In genomic region chr8:13740323-13740770, GRCm38 (mm10) we compare ENCODE assay signal across 8 mouse cellular contexts. TPM values are rescaled to one million over a fixed set of nuclear protein-coding genes. Genes with fewer than 3 reads are reported as not detected.
A peak's percentile ranks its signal among the peaks of the same experiment; 100 is the strongest.
DNase-seq lines count a peak whose midpoint lies in the region; ATAC-seq and TF ChIP-seq lines count a peak whose summit lies in the region.

No protein-coding gene starts in this region.

- H3K4me1 ChIP-seq in heart, adult 2 months (ENCODE audit: control insufficient read depth, insufficient read depth, low read length), result peaks cover 3% of the 10 kb centered on the region
- peaks cover 9% of the 10 kb centered on the region; the same call in 1 of the 2 replicates for H3K4me1 ChIP-seq in kidney, embryonic 16.5 days (ENCODE audit: insufficient read depth, low read length)
- 0 out of 2 replicates have a peak, but pooled peaks cover 4% of the 10 kb centered on the region for H3K4me1 ChIP-seq in lung, embryonic 16.5 days (replicated peaks; ENCODE audit: control insufficient read depth, insufficient read depth, low read length)
- H3K4me1 ChIP-seq in forebrain, embryonic 15.5 days, result no peaks in the 10 kb centered on the region

- 16% methylated on average over 6 of the region's 6 CpGs for WGBS in heart, adult 2 months
- WGBS in kidney, embryonic 16.5 days, result 5% methylated on average over 6 of the region's 6 CpGs
- WGBS in lung, embryonic 16.5 days, result 11% methylated on average over 6 of the region's 6 CpGs
- 53% methylated on average over 6 of the region's 6 CpGs for WGBS in forebrain, embryonic 15.5 days

- H3K9me3 ChIP-seq in kidney, embryonic 16.5 days (ENCODE audit: low read length), result no peaks in the 10 kb centered on the region
- H3K9me3 ChIP-seq in lung, embryonic 16.5 days (ENCODE audit: control insufficient read depth, low read length), result no peaks in the 10 kb centered on the region
- H3K9me3 ChIP-seq in forebrain, embryonic 15.5 days, result no peaks in the 10 kb centered on the region

- H3K9ac ChIP-seq in heart, adult 2 months (ENCODE audit: low read depth, low read length), result 0 out of 2 replicates have a peak overlapping the region, but pooled peaks have one; percentile 13
- H3K9ac ChIP-seq in kidney, embryonic 16.5 days (replicated peaks; ENCODE audit: low read length), result peak overlapping the region; percentile 26; the same call in 1 of the 2 replicates
- 0 out of 2 replicates have a peak overlapping the region, but pooled peaks have one; percentile 14 for H3K9ac ChIP-seq in lung, embryonic 16.5 days (ENCODE audit: low read length)
- no peak overlapping the region for H3K9ac ChIP-seq in forebrain, embryonic 15.5 days (replicated peaks)

- H3K4me3 ChIP-seq in heart, adult 2 months, result no peak overlapping the region
- no peak overlapping the region for H3K4me3 ChIP-seq in kidney, embryonic 16.5 days (ENCODE audit: low read length)
- no peak overlapping the region for H3K4me3 ChIP-seq in lung, embryonic 16.5 days (ENCODE audit: low read length)
- no peak overlapping the region for H3K4me3 ChIP-seq in forebrain, embryonic 15.5 days

- TF ChIP-seq CTCF in heart, adult 2 months (IDR thresholded peaks at IDR 0.05), result no peak

- H3K79me2 ChIP-seq in heart, adult 2 months (replicated peaks; ENCODE audit: control insufficient read depth, insufficient read depth, low read length), result no peaks in the 10 kb centered on the region

- intact Hi-C loops in heart, adult 2 months (cut with DNase I), result no loop called here

- TF ChIP-seq POLR2A in heart, adult 2 months (IDR thresholded peaks at IDR 0.05; ENCODE audit: insufficient read depth, low read depth, low read length), result peak; percentile 27; the same call in 1 of the 2 replicates

- TF ChIP-seq EP300 in heart, adult 2 months (IDR thresholded peaks at IDR 0.05; ENCODE audit: insufficient read depth, low read depth, low read length), result peak; percentile 76; the same call in 1 of the 2 replicates

- peak; percentile 28 for ATAC-seq in activated CD4-positive, CD25-positive, alpha-beta regulatory T cell, adult 4 months
- ATAC-seq in kidney, embryonic 16.5 days (ENCODE audit: low FRiP score, low TSS enrichment), result peak; percentile 84
- peak; percentile 93 for ATAC-seq in lung, embryonic 16.5 days (ENCODE audit: low read depth)
- no peak for ATAC-seq in forebrain, embryonic 15.5 days (replicated peaks)

- peak; percentile 28 for DNase-seq in gastrocnemius, postnatal 25 days
- DNase-seq in gastrocnemius, adult 8-10 months (ENCODE audit: low spot score in 2 of 2), result no peak
- peak; percentile 44 to 61 for DNase-seq in heart, adult 2 months
- peak; percentile 23 for DNase-seq in yolk sac, embryonic 10.5 days (ENCODE audit: low spot score)

- peak overlapping the region; percentile 36 for H3K4me2 ChIP-seq in kidney, embryonic 16.5 days (replicated peaks; ENCODE audit: low read depth, low read length)
- peak overlapping the region; percentile 23 for H3K4me2 ChIP-seq in lung, embryonic 16.5 days (ENCODE audit: low read depth, low read length)
- no peak overlapping the region for H3K4me2 ChIP-seq in forebrain, embryonic 15.5 days (replicated peaks)

- H3K36me3 ChIP-seq in heart, adult 2 months (ENCODE audit: control insufficient read depth, insufficient read depth, low read length), result no peaks in the 10 kb centered on the region; the same call in 1 of the 2 replicates
- H3K36me3 ChIP-seq in kidney, embryonic 16.5 days (ENCODE audit: insufficient read depth, low read length), result no peaks in the 10 kb centered on the region
- H3K36me3 ChIP-seq in lung, embryonic 16.5 days (ENCODE audit: control insufficient read depth, insufficient read depth, low read length), result no peaks in the 10 kb centered on the region
- H3K36me3 ChIP-seq in forebrain, embryonic 15.5 days, result no peaks in the 10 kb centered on the region

- no peaks in the 10 kb centered on the region for H3K27me3 ChIP-seq in heart, adult 2 months (ENCODE audit: control insufficient read depth, insufficient read depth, low read length)
- H3K27me3 ChIP-seq in kidney, embryonic 16.5 days (ENCODE audit: insufficient read depth, low read length), result no peaks in the 10 kb centered on the region
- H3K27me3 ChIP-seq in lung, embryonic 16.5 days (ENCODE audit: control insufficient read depth, insufficient read depth, low read depth, low read length), result no peaks in the 10 kb centered on the region
- H3K27me3 ChIP-seq in forebrain, embryonic 15.5 days, result no peaks in the 10 kb centered on the region

- H3K27ac ChIP-seq in heart, adult 2 months, result peak overlapping the region; percentile 61
- H3K27ac ChIP-seq in kidney, embryonic 16.5 days (ENCODE audit: low read length), result peak overlapping the region; percentile 87
- H3K27ac ChIP-seq in lung, embryonic 16.5 days (ENCODE audit: low read length), result peak overlapping the region; percentile 85
- no peak overlapping the region for H3K27ac ChIP-seq in forebrain, embryonic 15.5 days (replicated peaks)

RNA-seq across cellular contexts. Expression of gene Cdc16, which starts 17.1 kb away (rescaled TPM):
- total RNA-seq in gastrocnemius, postnatal 25 days (2021), result 10 to 100 TPM; 26.9 to 31.0 TPM
- total RNA-seq in gastrocnemius, adult 8-10 months (2022), result 10 to 100 TPM; 23.1 to 29.3 (median 25.8) TPM
- 10 to 100 TPM; 26.7 to 29.7 TPM for polyA plus RNA-seq in activated CD4-positive, CD25-positive, alpha-beta regulatory T cell, adult 4 months (2017; shearing (Covaris generic))
- 10 to 100 TPM; 28.1 to 30.5 TPM for total RNA-seq in heart, adult 2 months (2021)
- 21.3 and 39.4 TPM in 2 replicates for polyA plus RNA-seq in heart, adult 2 months (2012; rRNA removed)
- polyA plus RNA-seq in kidney, embryonic 16.5 days (2015; fragmentation: Nextera tagmentation; extraction: Ambion mirVana), result 180 and 181 TPM in 2 replicates
- polyA plus RNA-seq in lung, embryonic 16.5 days (2015; fragmentation: Nextera tagmentation; extraction: Ambion mirVana), result 175 and 191 TPM in 2 replicates
- 182 and 187 TPM in 2 replicates for polyA plus RNA-seq in forebrain, embryonic 15.5 days (2015; fragmentation: Nextera tagmentation; extraction: Ambion mirVana)

RNA-seq across cellular contexts. Expression of gene Cfap97d2, which starts 34.7 kb away (rescaled TPM):
- not detected for total RNA-seq in gastrocnemius, postnatal 25 days (2021)
- total RNA-seq in gastrocnemius, adult 8-10 months (2022), result not detected
- not detected for polyA plus RNA-seq in activated CD4-positive, CD25-positive, alpha-beta regulatory T cell, adult 4 months (2017; shearing (Covaris generic))
- total RNA-seq in heart, adult 2 months (2021), result under 1 TPM in 1 of 2 experiments, not detected in 1; 0.52 TPM
- 0.49 TPM in 1 of 2 replicates, not detected in the other for polyA plus RNA-seq in heart, adult 2 months (2012; rRNA removed)
- 0.19 TPM in 1 of 2 replicates, not detected in the other for polyA plus RNA-seq in kidney, embryonic 16.5 days (2015; fragmentation: Nextera tagmentation; extraction: Ambion mirVana)
- 0.29 and 1.0 TPM in 2 replicates for polyA plus RNA-seq in lung, embryonic 16.5 days (2015; fragmentation: Nextera tagmentation; extraction: Ambion mirVana)
- 0.75 and 1.2 TPM in 2 replicates for polyA plus RNA-seq in forebrain, embryonic 15.5 days (2015; fragmentation: Nextera tagmentation; extraction: Ambion mirVana)

RNA-seq across cellular contexts. Expression of gene Upf3a, which starts 45.1 kb away (rescaled TPM):
- 1 to 10 TPM; 8.3 to 9.4 TPM for total RNA-seq in gastrocnemius, postnatal 25 days (2021)
- total RNA-seq in gastrocnemius, adult 8-10 months (2022), result 1 to 10 TPM; 6.5 to 9.5 (median 8.6) TPM
- polyA plus RNA-seq in activated CD4-positive, CD25-positive, alpha-beta regulatory T cell, adult 4 months (2017; shearing (Covaris generic)), result 10 to 100 TPM; 18.6 to 20.1 TPM
- total RNA-seq in heart, adult 2 months (2021), result 1 to 10 TPM; 7.1 to 9.6 TPM
- 4.9 and 6.7 TPM in 2 replicates for polyA plus RNA-seq in heart, adult 2 months (2012; rRNA removed)
- polyA plus RNA-seq in kidney, embryonic 16.5 days (2015; fragmentation: Nextera tagmentation; extraction: Ambion mirVana), result 44.3 and 45.8 TPM in 2 replicates
- polyA plus RNA-seq in lung, embryonic 16.5 days (2015; fragmentation: Nextera tagmentation; extraction: Ambion mirVana), result 43.0 and 43.7 TPM in 2 replicates
- polyA plus RNA-seq in forebrain, embryonic 15.5 days (2015; fragmentation: Nextera tagmentation; extraction: Ambion mirVana), result 43.9 and 46.8 TPM in 2 replicates

Comparison
In these comparisons a context has a peak if more than half of its experiments do, and no peak if none do; other contexts are left out.
1. DNase-seq: peak in gastrocnemius, postnatal 25 days (single experiment), heart, adult 2 months (2 of 2) and yolk sac, embryonic 10.5 days (single experiment); none in gastrocnemius, adult 8-10 months (0 of 2).